Mouse (Mus musculus) heart, postnatal 4 days (tissue): ENCODE data around the gene Masp1. TPM values are rescaled to one million over a fixed set of nuclear protein-coding genes. Genes with fewer than 3 reads are reported as not detected.

Source experiments
- DNase-seq: peaks from one replicate; pipeline ENCODE4 v3.0.0; 2021
- total RNA-seq, 2 experiments: library from RNA; stranded (reverse); gene quantifications; 2 replicates each; pipeline ENCODE4 v1.2.3; 2021

Gene Masp1
- total RNA-seq, 2 experiments from 2014 or later = 22.6 to 26.2 TPM

- DNase-seq = no peak
Measured at GRCm38 (mm10) chr16:23511166-23511935, 9.3 kb downstream of the Masp1 start.

- no peak for DNase-seq
Measured at GRCm38 (mm10) chr16:23505904-23506687, 14.5 kb downstream of the Masp1 start.

- DNase-seq = no peak
Measured at GRCm38 (mm10) chr16:23504320-23504744, 16.3 kb downstream of the Masp1 start.

- no peak for DNase-seq
Measured at GRCm38 (mm10) chr16:23503351-23503750, 17.3 kb downstream of the Masp1 start.

GRCm38 (mm10) chr16:23502478-23502877 is 18.1 kb downstream of the Masp1 start:
- DNase-seq = no peak

- no peak for DNase-seq
Measured at GRCm38 (mm10) chr16:23501288-23501687, 19.3 kb downstream of the Masp1 start.

- no peak for DNase-seq
Measured at GRCm38 (mm10) chr16:23500558-23500957, 20.1 kb downstream of the Masp1 start.

- DNase-seq = peak; percentile 54
Measured at GRCm38 (mm10) chr16:23498691-23499131, 21.9 kb downstream of the Masp1 start.

GRCm38 (mm10) chr16:23497881-23498280 is 22.7 kb downstream of the Masp1 start:
- DNase-seq = no peak

- DNase-seq = no peak
Measured at GRCm38 (mm10) chr16:23497440-23497839, 23.2 kb downstream of the Masp1 start.

- no peak for DNase-seq
Measured at GRCm38 (mm10) chr16:23496245-23496924, 24.2 kb downstream of the Masp1 start.

GRCm38 (mm10) chr16:23492783-23493182 is 27.8 kb downstream of the Masp1 start:
- no peak for DNase-seq

GRCm38 (mm10) chr16:23483292-23483691 is 37.3 kb downstream of the Masp1 start:
- DNase-seq = no peak

GRCm38 (mm10) chr16:23482846-23483245 is 37.8 kb downstream of the Masp1 start:
- DNase-seq = no peak

GRCm38 (mm10) chr16:23482218-23482617 is 38.4 kb downstream of the Masp1 start:
- no peak for DNase-seq

- DNase-seq = no peak
Measured at GRCm38 (mm10) chr16:23479872-23480603, 40.6 kb downstream of the Masp1 start.

- DNase-seq = no peak
Measured at GRCm38 (mm10) chr16:23476598-23476997, 44.0 kb downstream of the Masp1 start.

- no peak for DNase-seq
Measured at GRCm38 (mm10) chr16:23475651-23476050, 45.0 kb downstream of the Masp1 start.

GRCm38 (mm10) chr16:23472046-23472445 is 48.6 kb downstream of the Masp1 start:
- no peak for DNase-seq

- DNase-seq = no peak
Measured at GRCm38 (mm10) chr16:23471551-23471950, 49.1 kb downstream of the Masp1 start.

GRCm38 (mm10) chr16:23463671-23464347 is 56.8 kb downstream of the Masp1 start:
- DNase-seq = no peak
